Mouse (Mus musculus): ENCODE measurements around the gene Trak1.

- TF ChIP-seq GATA1 (IDR thresholded peaks at IDR 0.05; ENCODE audit: borderline replicate concordance, low read length) (no peak), FLI1 (IDR thresholded peaks at IDR 0.05; ENCODE audit: low read length) (no peak)
Observed at GRCm38 (mm10) chr9:121284422-121284821, 12.9 kb upstream of the Trak1 start.

Measured in megakaryocyte, embryonic 14.5 days (primary cell).